Mouse (Mus musculus) cerebellum, postnatal 14 days (tissue): ENCODE results near the gene Per1.
A peak's percentile ranks its signal among the peaks of the same experiment; 100 is the strongest.

Source experiments
- DNase-seq, 2 experiments: peaks; one replicate each; pipeline ENCODE4 v3.0.0; 2021; ENCODE audit warnings: mixed read lengths in 2 of 2

The Per1 gene

GRCm38 (mm10) chr11:69099915-69100345 lies 4.9 kb downstream of the Per1 start:
- peak; percentile 88 to 90 for DNase-seq

GRCm38 (mm10) chr11:69100639-69101360 lies 5.8 kb downstream of the Per1 start:
- DNase-seq, result peak in 1 of 2 experiments; percentile 29

GRCm38 (mm10) chr11:69101604-69102402 lies 6.8 kb downstream of the Per1 start:
- no peak for DNase-seq

GRCm38 (mm10) chr11:69102403-69102725 lies 7.3 kb downstream of the Per1 start:
- no peak for DNase-seq

GRCm38 (mm10) chr11:69103121-69103520 lies 8.1 kb downstream of the Per1 start:
- DNase-seq, result no peak

- no peak for DNase-seq
Observed at GRCm38 (mm10) chr11:69103531-69104435, 8.8 kb downstream of the Per1 start.

GRCm38 (mm10) chr11:69104487-69104886 lies 9.5 kb downstream of the Per1 start:
- DNase-seq, result no peak

- no peak for DNase-seq
Observed at GRCm38 (mm10) chr11:69105227-69105626, 10.2 kb downstream of the Per1 start.

- DNase-seq, result peak in 1 of 2 experiments; percentile 17
Observed at GRCm38 (mm10) chr11:69105796-69106195, 10.8 kb downstream of the Per1 start.

- peak in 1 of 2 experiments; percentile 38 for DNase-seq
Observed at GRCm38 (mm10) chr11:69106299-69106698, 11.3 kb downstream of the Per1 start.

GRCm38 (mm10) chr11:69106842-69107241 lies 11.8 kb downstream of the Per1 start:
- DNase-seq, result peak in 1 of 2 experiments; percentile 47

- DNase-seq, result peak in 1 of 2 experiments; percentile 7
Observed at GRCm38 (mm10) chr11:69107676-69108075, 12.7 kb downstream of the Per1 start.

- DNase-seq, result peak in 1 of 2 experiments; percentile 8
Observed at GRCm38 (mm10) chr11:69108223-69108622, 13.2 kb downstream of the Per1 start.

- peak in 1 of 2 experiments; percentile 34 for DNase-seq
Observed at GRCm38 (mm10) chr11:69109032-69109900, 14.2 kb downstream of the Per1 start.

- peak; percentile 98 to 99 for DNase-seq
Observed at GRCm38 (mm10) chr11:69110319-69111046, 15.5 kb downstream of the Per1 start.

GRCm38 (mm10) chr11:69111051-69111810 lies 16.2 kb downstream of the Per1 start:
- peak in 1 of 2 experiments; percentile 15 for DNase-seq

- DNase-seq, result no peak
Observed at GRCm38 (mm10) chr11:69111865-69112264, 16.8 kb downstream of the Per1 start.

- DNase-seq, result no peak
Observed at GRCm38 (mm10) chr11:69114018-69114417, 19.0 kb downstream of the Per1 start.

GRCm38 (mm10) chr11:69114621-69115020 lies 19.6 kb downstream of the Per1 start:
- no peak for DNase-seq

- peak in 1 of 2 experiments; percentile 34 for DNase-seq
Observed at GRCm38 (mm10) chr11:69116843-69117242, 21.8 kb downstream of the Per1 start.
